Mouse (Mus musculus) intestine, embryonic 14.5 days (tissue): ENCODE results near the gene Spata17. TPM values are rescaled to one million over a fixed set of nuclear protein-coding genes. Genes with fewer than 3 reads are reported as not detected.

Experiments
- ATAC-seq: fragments of 200-750 bp; cut with Nextera tagmentation; replicated peaks from 2 replicates; pipeline ENCODE4 v1.8.0; 2017; ENCODE audit warnings: low read depth, moderate number of reproducible peaks, moderate TSS enrichment, moderate library complexity; ENCODE audit not compliant: low FRiP score, low TSS enrichment
- DNase-seq: peaks from one replicate; pipeline ENCODE4 v3.0.0-alpha.2; 2018; ENCODE audit warnings: low spot score
- H3K27ac ChIP-seq: fragments of 300-500 bp; sonication (generic); 2 replicates; pipeline ENCODE4 v1.5.1; 2014; ENCODE audit warnings: low read depth, mild to moderate bottlenecking, control low read depth
- H3K27me3 ChIP-seq: fragments of 300-500 bp; sonication (generic); replicated peaks from 2 replicates; pipeline ENCODE4 v1.6.1; 2014; ENCODE audit warnings: low read length, control low read depth; ENCODE audit not compliant: control insufficient read depth, insufficient read depth
- H3K36me3 ChIP-seq: fragments of 300-500 bp; sonication (generic); 2 replicates; pipeline ENCODE4 v1.6.1; 2014; ENCODE audit warnings: low read length, control low read depth; ENCODE audit not compliant: control insufficient read depth, insufficient read depth
- H3K4me1 ChIP-seq: fragments of 300-500 bp; sonication (generic); replicated peaks from 2 replicates; pipeline ENCODE4 v1.6.1; 2014; ENCODE audit warnings: low read length, control low read depth, mixed read lengths; ENCODE audit not compliant: control insufficient read depth, insufficient read depth
- H3K4me2 ChIP-seq: fragments of 300-500 bp; sonication (generic); 2 replicates; pipeline ENCODE4 v1.6.1; 2014; ENCODE audit warnings: low read length
- H3K4me3 ChIP-seq: fragments of 300-500 bp; sonication (generic); 2 replicates; pipeline ENCODE4 v1.5.1; 2014; ENCODE audit warnings: low read depth, low read length, control low read depth, mixed read lengths
- H3K9ac ChIP-seq: fragments of 300-500 bp; sonication (generic); 2 replicates; pipeline ENCODE4 v1.6.1; 2014; ENCODE audit warnings: mild to moderate bottlenecking, low read length
- H3K9me3 ChIP-seq: fragments of 300-500 bp; sonication (generic); 2 replicates; pipeline ENCODE4 v1.6.1; 2016; ENCODE audit warnings: low read length, control low read depth; ENCODE audit not compliant: control insufficient read depth
- WGBS: fragments of 180-500 bp; shearing (Covaris S2); extraction: QIAGEN DNeasy Blood & Tissue Kit; methylation state at CpG from one replicate; pipeline ENCODE4 v1.1.7; 2014; 5-methylcytosine and 5-hydroxymethylcytosine counted together
- polyA plus RNA-seq: library from polyadenylated mRNA; unstranded; fragments of >200 nt; fragmentation: Nextera tagmentation; extraction: Ambion mirVana; gene quantifications from 2 replicates; pipeline ENCODE4 v1.2.1, GENCODE M21; 2014

Spata17 gene
- polyA plus RNA-seq, 1 experiment from 2014 or later = 0.66 TPM

GRCm38 (mm10) chr1:187216620-187217410 lies 1.6 kb upstream of the Spata17 start:
- DNase-seq (no peak), ATAC-seq (no peak)
- H3K36me3 ChIP-seq = no peaks in the 10 kb centered on the region
- no peak overlapping the region for H3K9ac ChIP-seq
- WGBS = 94% methylated on average over 9 of the region's 9 CpGs
- no peak overlapping the region for H3K4me2 ChIP-seq
- H3K27me3 ChIP-seq = no peaks in the 10 kb centered on the region
- H3K4me3 ChIP-seq = no peak overlapping the region
- H3K27ac ChIP-seq = no peak overlapping the region
- 0 out of 2 replicates have a peak, but pooled peaks cover 3% of the 10 kb centered on the region for H3K4me1 ChIP-seq
- no peaks in the 10 kb centered on the region for H3K9me3 ChIP-seq

- Histone ChIP-seq H3K9ac (no peak overlapping the region), H3K27me3 (no peaks in the 10 kb centered on the region), H3K27ac (no peak overlapping the region), H3K9me3 (no peaks in the 10 kb centered on the region), H3K36me3 (no peaks in the 10 kb centered on the region), H3K4me1 (no peaks in the 10 kb centered on the region), H3K4me3 (no peak overlapping the region), H3K4me2 (no peak overlapping the region)
- DNase-seq = no peak
- WGBS = 78% methylated on average over 4 of the region's 4 CpGs
- no peak for ATAC-seq
Measured at GRCm38 (mm10) chr1:187210736-187211135, 4.5 kb downstream of the Spata17 start.

GRCm38 (mm10) chr1:187209496-187209895 lies 5.8 kb downstream of the Spata17 start:
- Histone ChIP-seq H3K4me3 (no peak overlapping the region), H3K27me3 (no peaks in the 10 kb centered on the region), H3K36me3 (no peaks in the 10 kb centered on the region), H3K4me1 (no peaks in the 10 kb centered on the region), H3K9me3 (no peaks in the 10 kb centered on the region), H3K4me2 (no peak overlapping the region), H3K9ac (no peak overlapping the region), H3K27ac (no peak overlapping the region)
- no peak for ATAC-seq
- WGBS = 36% methylated on average over 4 of the region's 4 CpGs
- no peak for DNase-seq

- WGBS = 77% methylated on average over 6 of the region's 6 CpGs
- H3K4me1 ChIP-seq = no peaks in the 10 kb centered on the region
Measured at GRCm38 (mm10) chr1:187205506-187205905, 9.8 kb downstream of the Spata17 start.

GRCm38 (mm10) chr1:187178546-187178945 lies 36.7 kb downstream of the Spata17 start:
- 75% methylated on average over 1 of the region's 1 CpGs for WGBS
- no peaks in the 10 kb centered on the region for H3K9me3 ChIP-seq
- no peak overlapping the region for H3K4me2 ChIP-seq
- no peak for DNase-seq
- H3K36me3 ChIP-seq = no peaks in the 10 kb centered on the region
- no peak for ATAC-seq
- no peaks in the 10 kb centered on the region for H3K27me3 ChIP-seq
- H3K4me1 ChIP-seq = no peaks in the 10 kb centered on the region
- no peak overlapping the region for H3K4me3 ChIP-seq
- H3K9ac ChIP-seq = no peak overlapping the region
- no peak overlapping the region for H3K27ac ChIP-seq

More at GRCm38 (mm10) chr1:187205506-187205905, 9.8 kb downstream of the Spata17 start:
- Histone ChIP-seq H3K36me3 (no peaks in the 10 kb centered on the region), H3K9me3 (no peaks in the 10 kb centered on the region), H3K27ac (no peak overlapping the region), H3K4me2 (no peak overlapping the region), H3K4me3 (no peak overlapping the region), H3K9ac (no peak overlapping the region), H3K27me3 (no peaks in the 10 kb centered on the region)
- ATAC-seq = no peak
- no peak for DNase-seq

GRCm38 (mm10) chr1:187175991-187176390 lies 39.3 kb downstream of the Spata17 start:
- Histone ChIP-seq H3K27ac (no peak overlapping the region), H3K9ac (no peak overlapping the region), H3K4me1 (no peaks in the 10 kb centered on the region), H3K27me3 (no peaks in the 10 kb centered on the region), H3K9me3 (no peaks in the 10 kb centered on the region), H3K4me2 (no peak overlapping the region), H3K4me3 (no peak overlapping the region), H3K36me3 (no peaks in the 10 kb centered on the region)
- 81% methylated on average over 1 of the region's 1 CpGs for WGBS
- ATAC-seq (no peak), DNase-seq (no peak)

- WGBS = 43% methylated on average over 3 of the region's 3 CpGs
- Histone ChIP-seq H3K4me3 (no peak overlapping the region), H3K9ac (no peak overlapping the region), H3K9me3 (no peaks in the 10 kb centered on the region), H3K27me3 (no peaks in the 10 kb centered on the region), H3K4me2 (no peak overlapping the region), H3K27ac (no peak overlapping the region), H3K4me1 (no peaks in the 10 kb centered on the region), H3K36me3 (no peaks in the 10 kb centered on the region)
- DNase-seq (no peak), ATAC-seq (no peak)
Measured at GRCm38 (mm10) chr1:187170361-187170760, 44.9 kb downstream of the Spata17 start.

GRCm38 (mm10) chr1:187169646-187170045 lies 45.6 kb downstream of the Spata17 start:
- H3K27me3 ChIP-seq = no peaks in the 10 kb centered on the region
- H3K36me3 ChIP-seq = no peaks in the 10 kb centered on the region
- ATAC-seq (no peak), DNase-seq (no peak)
- no peak overlapping the region for H3K9ac ChIP-seq
- H3K4me3 ChIP-seq = no peak overlapping the region
- no peak overlapping the region for H3K4me2 ChIP-seq
- 77% methylated on average over 7 of the region's 7 CpGs for WGBS
- H3K4me1 ChIP-seq = no peaks in the 10 kb centered on the region
- no peaks in the 10 kb centered on the region for H3K9me3 ChIP-seq
- H3K27ac ChIP-seq = no peak overlapping the region

GRCm38 (mm10) chr1:187163571-187163970 lies 51.7 kb downstream of the Spata17 start:
- no peaks in the 10 kb centered on the region for H3K9me3 ChIP-seq
- H3K9ac ChIP-seq = no peak overlapping the region
- H3K4me3 ChIP-seq = no peak overlapping the region
- no peak for DNase-seq
- H3K36me3 ChIP-seq = no peaks in the 10 kb centered on the region
- no peak for ATAC-seq
- no peak overlapping the region for H3K4me2 ChIP-seq
- no peak overlapping the region for H3K27ac ChIP-seq
- no peaks in the 10 kb centered on the region for H3K4me1 ChIP-seq
- H3K27me3 ChIP-seq = no peaks in the 10 kb centered on the region
